Comparison of ENCODE assay signal across 16 mouse cellular contexts in genomic region chr8:110788981-110789380, GRCm38 (mm10). TPM values are rescaled to one million over a fixed set of nuclear protein-coding genes. Genes with fewer than 3 reads are reported as not detected.
DNase-seq lines count a peak whose midpoint lies in the region; ATAC-seq and TF ChIP-seq lines count a peak whose summit lies in the region.
"Had no signal": no experiment of that assay in that cellular context is flagged by ENCODE, and none has a peak within 500 bp of the region (broad histone marks: within the 10 kb centered on the region; RNA-seq: fewer than 3 reads in every experiment).

No protein-coding gene starts in this region.

- no peak for TF ChIP-seq CTCF in layer of hippocampus, adult 2 months (conservative IDR thresholded peaks at IDR 0.05)

- no peak for ATAC-seq in heart, embryonic 11.5 days (replicated peaks; ENCODE audit: insufficient number of reproducible peaks, low FRiP score, low TSS enrichment)
- 0 out of 2 replicates have a peak, but pooled peaks have one; percentile 21 for ATAC-seq in erythroblast, adult 5-6 weeks (replicated peaks; ENCODE audit: low FRiP score, poor library complexity, severe bottlenecking)
- no peak for ATAC-seq in cerebellum, adult (ENCODE audit: insufficient number of reproducible peaks, low FRiP score, low TSS enrichment)
- ATAC-seq: forebrain, embryonic 14.5 days; hindbrain, embryonic 16.5 days had no signal

- H3K27me3 ChIP-seq in heart, embryonic 11.5 days (ENCODE audit: control insufficient read depth, insufficient read depth, low read length), result no peaks in the 10 kb centered on the region
- no peaks in the 10 kb centered on the region for H3K27me3 ChIP-seq in midbrain, embryonic 10.5 days (ENCODE audit: low read depth, poor library complexity, severe bottlenecking)
- H3K27me3 ChIP-seq: heart, embryonic 15.5 days had no signal

- H3K9me3 ChIP-seq in heart, embryonic 11.5 days (replicated peaks; ENCODE audit: control insufficient read depth, low read length), result no peaks in the 10 kb centered on the region
- no peaks in the 10 kb centered on the region for H3K9me3 ChIP-seq in ES-E14 (ENCODE audit: control insufficient read depth, insufficient read depth, low read depth, low read length)
- H3K9me3 ChIP-seq in midbrain, embryonic 10.5 days (replicated peaks), result no peaks in the 10 kb centered on the region
- H3K9me3 ChIP-seq: heart, embryonic 15.5 days had no signal

- in situ Hi-C loops in ES-E14 (cut with MboI; ENCODE audit: low sequenced_read_pairs in 2 of 2, unreplicated experiment in 2 of 2), result no loop called here

- no peak overlapping the region for H3K4me3 ChIP-seq in heart, embryonic 11.5 days (ENCODE audit: low read depth, low read length)
- H3K4me3 ChIP-seq in layer of hippocampus, adult 2 months, result no peak overlapping the region
- peak overlapping the region; percentile 42 to 60 for H3K4me3 ChIP-seq in ES-E14 (ENCODE audit: insufficient read depth in 1 of 2, low read depth in 1 of 2, low read length in 2 of 2, poor library complexity in 1 of 2, severe bottlenecking in 1 of 2)
- H3K4me3 ChIP-seq in midbrain, embryonic 10.5 days, result no peak overlapping the region
- H3K4me3 ChIP-seq: heart, embryonic 15.5 days had no signal

- no peak overlapping the region for H3K4me2 ChIP-seq in heart, embryonic 11.5 days
- H3K4me2 ChIP-seq: heart, embryonic 15.5 days had no signal

- WGBS in heart, embryonic 11.5 days (ENCODE audit: insufficient replicate concordance), result 55% methylated on average over 12 of the region's 12 CpGs
- 65% methylated on average over 12 of the region's 12 CpGs for WGBS in midbrain, embryonic 10.5 days

- H3K4me1 ChIP-seq in heart, embryonic 11.5 days (ENCODE audit: control insufficient read depth, insufficient read depth, low read length), result 0 out of 2 replicates have a peak, but pooled peaks cover 4% of the 10 kb centered on the region
- peaks cover 0 to 9% of the 10 kb centered on the region in 2 experiments; a peak in 1 of 4 replicates for H3K4me1 ChIP-seq in ES-E14 (ENCODE audit: control insufficient read depth in 2 of 2, insufficient read depth in 2 of 2, low read length in 2 of 2, poor library complexity in 1 of 2)
- 0 out of 2 replicates have a peak, but pooled peaks cover 2% of the 10 kb centered on the region for H3K4me1 ChIP-seq in midbrain, embryonic 10.5 days

- H3K27ac ChIP-seq in heart, embryonic 11.5 days (ENCODE audit: low read depth, low read length), result no peak overlapping the region
- peak overlapping the region; percentile 12; the same call in 1 of the 2 replicates for H3K27ac ChIP-seq in layer of hippocampus, adult 2 months
- H3K27ac ChIP-seq in ES-E14 (ENCODE audit: insufficient read depth, low read depth, low read length, poor library complexity, severe bottlenecking), result no peak overlapping the region
- H3K27ac ChIP-seq in midbrain, embryonic 10.5 days (replicated peaks), result no peak overlapping the region

- no peaks in the 10 kb centered on the region for H3K36me3 ChIP-seq in heart, embryonic 11.5 days (ENCODE audit: control insufficient read depth, insufficient read depth, low read length)
- no peaks in the 10 kb centered on the region for H3K36me3 ChIP-seq in ES-E14 (ENCODE audit: control insufficient read depth, insufficient read depth, low read length, poor library complexity, severe bottlenecking)
- H3K36me3 ChIP-seq in midbrain, embryonic 10.5 days, result no peaks in the 10 kb centered on the region
- H3K36me3 ChIP-seq: heart, embryonic 15.5 days had no signal

- no peak overlapping the region for H3K9ac ChIP-seq in heart, embryonic 11.5 days (ENCODE audit: low read depth, low read length)
- H3K9ac ChIP-seq in ES-E14 (ENCODE audit: insufficient read depth, low read depth, low read length, poor library complexity, severe bottlenecking), result no peak overlapping the region
- H3K9ac ChIP-seq: heart, embryonic 15.5 days had no signal

- DNase-seq in heart, adult 11 months, result peak; percentile 94
- no peak for DNase-seq in layer of hippocampus, adult 2 months (ENCODE audit: low spot score in 2 of 2)
- no peak for DNase-seq in layer of hippocampus, postnatal 10 days (ENCODE audit: low spot score in 2 of 2)
- no peak for DNase-seq in ES-E14 (ENCODE audit: low read depth, low spot score)
- DNase-seq in midbrain, embryonic 10.5 days (ENCODE audit: low spot score), result no peak
- DNase-seq: cerebellum, adult 2 months; lung, adult 18-20 months; lung, postnatal 36 days; midbrain, embryonic 14.5 days; thymus, postnatal 4 days had no signal

TF ChIP-seq in ES-E14, 5 proteins besides CTCF, POLR2A, EP300 and RAD21:
- no peak for TF ChIP-seq CHD2 (IDR thresholded peaks at IDR 0.05; ENCODE audit: low read depth, low read length)
- TF ChIP-seq ZC3H11A (IDR thresholded peaks at IDR 0.05; ENCODE audit: borderline replicate concordance, low read depth, low read length), result no peak
- no peak for TF ChIP-seq HCFC1 (IDR thresholded peaks at IDR 0.05; ENCODE audit: borderline replicate concordance, insufficient read depth, low read length)
- no peak for TF ChIP-seq MAFK (IDR thresholded peaks at IDR 0.05; ENCODE audit: insufficient read depth, low read depth, low read length)
- TF ChIP-seq ZNF384 (IDR thresholded peaks at IDR 0.05; ENCODE audit: low read depth, low read length), result no peak

RNA-seq across cellular contexts. Expression of gene Il34, which starts 16.7 kb away (rescaled TPM):
- polyA plus RNA-seq in heart, embryonic 11.5 days (2014; fragmentation: Nextera tagmentation; extraction: Ambion mirVana), result 0.36 TPM in 1 of 2 replicates, not detected in the other
- 10 to 100 TPM; 64.7 to 71.5 TPM for total RNA-seq in layer of hippocampus, adult 2 months (2021)
- 10 to 100 TPM; 50.9 to 52.8 TPM for total RNA-seq in layer of hippocampus, postnatal 10 days (2021)
- total RNA-seq in ES-E14 (2012; rRNA removed), result 4.6 and 5.4 TPM in 2 replicates
- not detected in 2 replicates for total RNA-seq in erythroblast, adult 5-6 weeks (2015; ENCODE audit: low replicate concordance)
- total RNA-seq in erythroblast, adult 5-6 weeks (2017; ENCODE audit: low replicate concordance), result 0.43 TPM in 1 of 2 replicates, not detected in the other
- 0.20 and 0.51 TPM in 2 replicates for polyA plus RNA-seq in midbrain, embryonic 10.5 days (2016; fragmentation: Nextera tagmentation; extraction: Ambion mirVana)

RNA-seq across cellular contexts. Expression of gene Cog4, which starts 57.4 kb away (rescaled TPM):
- 62.8 and 64.2 TPM in 2 replicates for polyA plus RNA-seq in heart, embryonic 11.5 days (2014; fragmentation: Nextera tagmentation; extraction: Ambion mirVana)
- 10 to 100 TPM; 61.4 to 64.0 TPM for total RNA-seq in layer of hippocampus, adult 2 months (2021)
- total RNA-seq in layer of hippocampus, postnatal 10 days (2021), result 10 to 100 TPM; 49.4 to 52.1 TPM
- 59.4 and 64.7 TPM in 2 replicates for total RNA-seq in ES-E14 (2012; rRNA removed)
- total RNA-seq in erythroblast, adult 5-6 weeks (2015; ENCODE audit: low replicate concordance), result 3.6 and 8.1 TPM in 2 replicates
- total RNA-seq in erythroblast, adult 5-6 weeks (2017; ENCODE audit: low replicate concordance), result 25.8 and 42.4 TPM in 2 replicates
- polyA plus RNA-seq in midbrain, embryonic 10.5 days (2016; fragmentation: Nextera tagmentation; extraction: Ambion mirVana), result 75.4 and 78.2 TPM in 2 replicates

RNA-seq across cellular contexts. Expression of gene Sf3b3, which starts 57.6 kb away (rescaled TPM):
- polyA plus RNA-seq in heart, embryonic 11.5 days (2014; fragmentation: Nextera tagmentation; extraction: Ambion mirVana), result 92.8 and 112 TPM in 2 replicates
- 10 to 100 TPM; 71.1 to 74.7 TPM for total RNA-seq in layer of hippocampus, adult 2 months (2021)
- total RNA-seq in layer of hippocampus, postnatal 10 days (2021), result 10 to 100 TPM; 59.8 to 63.9 TPM
- total RNA-seq in ES-E14 (2012; rRNA removed), result 210 and 244 TPM in 2 replicates
- 28.8 and 50.5 TPM in 2 replicates for total RNA-seq in erythroblast, adult 5-6 weeks (2015; ENCODE audit: low replicate concordance)
- 41.1 and 52.9 TPM in 2 replicates for total RNA-seq in erythroblast, adult 5-6 weeks (2017; ENCODE audit: low replicate concordance)
- 222 and 225 TPM in 2 replicates for polyA plus RNA-seq in midbrain, embryonic 10.5 days (2016; fragmentation: Nextera tagmentation; extraction: Ambion mirVana)

Comparison
In these comparisons a context has a peak if more than half of its experiments do, and no peak if none do; other contexts are left out.
1. H3K4me3 ChIP-seq: peak in ES-E14 (2 of 2); none in heart, embryonic 11.5 days (single experiment), layer of hippocampus, adult 2 months (single experiment) and midbrain, embryonic 10.5 days (single experiment).